Mouse (Mus musculus) limb, embryonic 13.5 days (tissue): ENCODE data around the gene Ubqln4. TPM values are rescaled to one million over a fixed set of nuclear protein-coding genes. Genes with fewer than 3 reads are reported as not detected.
A peak's percentile ranks its signal among the peaks of the same experiment; 100 is the strongest.

ENCODE experiments used
- ATAC-seq: fragments of 200-750 bp; cut with Nextera tagmentation; 2 replicates; pipeline ENCODE4 v1.8.0; 2017; ENCODE audit warnings: low read depth, moderate number of reproducible peaks, moderate TSS enrichment; ENCODE audit not compliant: low FRiP score
- H3K27ac ChIP-seq: fragments of 300-500 bp; sonication (generic); 2 replicates; pipeline ENCODE4 v1.5.1; 2015; ENCODE audit warnings: inconsistent platforms, mild to moderate bottlenecking, moderate library complexity
- H3K27me3 ChIP-seq: fragments of 300-500 bp; sonication (generic); 2 replicates; pipeline ENCODE4 v1.6.1; 2015; ENCODE audit warnings: mild to moderate bottlenecking, inconsistent platforms
- H3K36me3 ChIP-seq: fragments of 300-500 bp; sonication (generic); 2 replicates; pipeline ENCODE4 v1.6.1; 2015; ENCODE audit warnings: inconsistent platforms, mild to moderate bottlenecking, moderate library complexity
- H3K4me1 ChIP-seq: fragments of 300-500 bp; sonication (generic); 2 replicates; pipeline ENCODE4 v1.6.1; 2015; ENCODE audit warnings: inconsistent platforms
- H3K4me2 ChIP-seq: fragments of 300-500 bp; sonication (generic); replicated peaks from 2 replicates; pipeline ENCODE4 v1.6.1; 2015; ENCODE audit warnings: inconsistent platforms, mild to moderate bottlenecking, moderate library complexity
- H3K4me3 ChIP-seq: fragments of 300-500 bp; sonication (generic); 2 replicates; pipeline ENCODE4 v1.5.1; 2015; ENCODE audit warnings: moderate library complexity, mild to moderate bottlenecking, inconsistent platforms
- H3K9ac ChIP-seq: fragments of 300-500 bp; sonication (generic); 2 replicates; pipeline ENCODE4 v1.6.1; 2015; ENCODE audit warnings: mild to moderate bottlenecking, inconsistent platforms
- H3K9me3 ChIP-seq: fragments of 300-500 bp; sonication (generic); 2 replicates; pipeline ENCODE4 v1.6.1; 2016; ENCODE audit warnings: inconsistent platforms
- WGBS: fragments of 180-500 bp; shearing (Covaris S2); methylation state at CpG from one replicate; pipeline ENCODE4 v1.1.7; 2015; 5-methylcytosine and 5-hydroxymethylcytosine counted together
- polyA plus RNA-seq: library from polyadenylated mRNA; unstranded; fragments of >200 nt; fragmentation: Nextera tagmentation; extraction: Ambion mirVana; gene quantifications from 2 replicates; pipeline ENCODE4 v1.2.1, GENCODE M21; 2015

Ubqln4 gene
- polyA plus RNA-seq, 1 experiment from 2014 or later, result 48.2 TPM

GRCm38 (mm10) chr3:88536103-88536930, 17.2 kb upstream of the Ubqln4 start:
- 10% methylated on average over 64 of the region's 64 CpGs for WGBS
- H3K4me1 ChIP-seq, result peaks cover 69% of the 10 kb centered on the region

GRCm38 (mm10) chr3:88537146-88537545, 16.4 kb upstream of the Ubqln4 start:
- Histone ChIP-seq H3K9me3 (no peaks in the 10 kb centered on the region), H3K4me2 (peak overlapping the region; percentile 94), H3K27ac (peak overlapping the region; percentile 49; the same call in 1 of the 2 replicates), H3K36me3 (peaks cover 55% of the 10 kb centered on the region), H3K4me3 (peak overlapping the region; percentile 94), H3K27me3 (no peaks in the 10 kb centered on the region), H3K4me1 (peaks cover 72% of the 10 kb centered on the region), H3K9ac (peak overlapping the region; percentile 100)
- 67% methylated on average over 6 of the region's 6 CpGs for WGBS
- no peak for ATAC-seq

More at GRCm38 (mm10) chr3:88536103-88536930, 17.2 kb upstream of the Ubqln4 start:
- Histone ChIP-seq H3K36me3 (peaks cover 52% of the 10 kb centered on the region), H3K4me2 (peak overlapping the region; percentile 94), H3K9me3 (no peaks in the 10 kb centered on the region), H3K9ac (peak overlapping the region; percentile 100), H3K27me3 (no peaks in the 10 kb centered on the region), H3K27ac (peak overlapping the region; percentile 49; the same call in 1 of the 2 replicates), H3K4me3 (peak overlapping the region; percentile 94)
- no peak for ATAC-seq

DNA sequence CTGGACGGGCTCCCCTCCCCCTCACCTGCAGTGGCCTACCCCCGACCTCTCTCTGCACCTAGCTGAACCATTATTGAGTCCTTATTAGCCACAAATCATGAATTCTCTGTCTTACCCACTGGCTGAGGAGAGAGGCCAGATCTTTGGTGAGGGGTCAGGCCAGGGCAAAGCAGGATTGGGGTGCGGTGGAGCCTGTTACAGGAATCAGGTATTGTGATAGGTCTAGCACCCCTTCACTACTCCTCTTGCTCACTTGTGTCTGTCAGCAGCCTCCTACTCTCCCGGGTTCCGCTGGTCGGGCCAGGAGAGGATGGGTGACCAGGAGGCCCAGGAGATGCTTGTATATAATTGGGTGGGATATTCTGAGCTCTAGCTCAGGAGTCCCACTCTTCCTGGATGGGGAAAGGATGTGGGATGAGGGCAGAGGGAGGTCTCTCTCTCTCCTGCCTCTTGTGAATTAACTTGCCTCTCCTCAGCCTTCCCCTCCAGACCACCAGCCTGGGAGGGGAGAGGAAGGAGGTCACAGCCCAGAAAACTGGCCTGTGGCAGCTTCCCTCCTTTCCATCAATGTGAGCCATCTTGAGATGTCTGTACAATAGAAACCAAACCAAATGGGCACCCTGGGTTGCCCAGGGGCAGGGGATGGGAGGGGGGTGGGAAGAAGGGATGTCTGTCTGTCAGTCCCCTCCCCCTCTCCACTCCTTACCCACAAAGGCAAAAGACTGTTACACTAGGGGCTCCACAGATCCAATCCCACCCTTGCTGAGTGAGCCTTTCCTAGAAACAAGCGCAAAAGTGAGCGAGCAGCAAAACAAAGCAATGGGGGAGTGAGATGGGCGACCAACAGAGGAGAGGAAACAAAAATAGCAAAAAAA, 15.1 kb upstream of the Ubqln4 start:
- H3K9me3 ChIP-seq, result no peaks in the 10 kb centered on the region
- H3K4me3 ChIP-seq, result no peak overlapping the region; the same call in 1 of the 2 replicates
- H3K36me3 ChIP-seq, result peaks cover 55% of the 10 kb centered on the region
- H3K27me3 ChIP-seq, result no peaks in the 10 kb centered on the region
- H3K4me1 ChIP-seq, result peaks cover 76% of the 10 kb centered on the region
- H3K4me2 ChIP-seq, result peak overlapping the region; percentile 94; the same call in 1 of the 2 replicates
- H3K27ac ChIP-seq, result no peak overlapping the region
- no peak for ATAC-seq
- 51% methylated on average over 9 of the region's 9 CpGs for WGBS
- peak overlapping the region; percentile 32; the same call in 1 of the 2 replicates for H3K9ac ChIP-seq

- no peak overlapping the region for H3K4me3 ChIP-seq
- no peaks in the 10 kb centered on the region for H3K9me3 ChIP-seq
- H3K4me1 ChIP-seq, result peaks cover 68% of the 10 kb centered on the region
- H3K36me3 ChIP-seq, result peaks cover 55% of the 10 kb centered on the region
- ATAC-seq, result no peak
- H3K4me2 ChIP-seq, result no peak overlapping the region
- peak overlapping the region; percentile 34; the same call in 1 of the 2 replicates for H3K27ac ChIP-seq
- WGBS, result 26% methylated on average over 3 of the region's 3 CpGs
- H3K27me3 ChIP-seq, result no peaks in the 10 kb centered on the region
- no peak overlapping the region for H3K9ac ChIP-seq
Measured at GRCm38 (mm10) chr3:88539397-88539796, 14.2 kb upstream of the Ubqln4 start.

DNA sequence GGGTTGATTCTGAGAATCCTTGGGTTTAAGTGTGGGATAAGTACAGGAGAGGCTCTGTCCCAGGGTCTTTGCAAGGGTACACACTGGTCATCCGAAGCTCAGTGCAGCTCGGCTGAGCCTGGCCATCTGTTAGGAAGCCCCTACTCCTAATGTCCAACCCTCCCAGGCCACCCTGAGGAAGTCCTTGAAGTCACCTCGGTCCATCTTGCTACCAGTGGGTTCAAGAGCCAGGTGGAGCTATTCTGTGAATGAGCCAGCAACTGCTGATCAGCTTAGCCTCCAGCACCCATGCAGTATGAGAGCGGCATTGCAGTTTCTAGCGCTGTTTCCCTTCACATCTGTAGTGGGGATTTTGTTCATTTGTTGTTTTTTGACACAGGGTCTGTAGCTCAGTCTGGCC, 13.5 kb upstream of the Ubqln4 start:
- Histone ChIP-seq H3K4me3 (no peak overlapping the region), H3K27me3 (no peaks in the 10 kb centered on the region), H3K36me3 (peaks cover 55% of the 10 kb centered on the region), H3K4me2 (no peak overlapping the region), H3K9ac (peak overlapping the region; percentile 4; the same call in 1 of the 2 replicates), H3K4me1 (peaks cover 63% of the 10 kb centered on the region), H3K27ac (peak overlapping the region; percentile 48; the same call in 1 of the 2 replicates), H3K9me3 (no peaks in the 10 kb centered on the region)
- no peak for ATAC-seq
- 62% methylated on average over 5 of the region's 5 CpGs for WGBS

- WGBS, result 64% methylated on average over 7 of the region's 7 CpGs
- Histone ChIP-seq H3K4me3 (no peak overlapping the region), H3K9ac (no peak overlapping the region), H3K4me1 (peaks cover 49% of the 10 kb centered on the region), H3K27ac (peak overlapping the region; percentile 33; the same call in 1 of the 2 replicates), H3K36me3 (peaks cover 39% of the 10 kb centered on the region), H3K9me3 (no peaks in the 10 kb centered on the region), H3K4me2 (no peak overlapping the region), H3K27me3 (no peaks in the 10 kb centered on the region)
- ATAC-seq, result no peak; the same call in 1 of the 2 replicates
Measured at GRCm38 (mm10) chr3:88541622-88542401, 11.7 kb upstream of the Ubqln4 start.

DNA sequence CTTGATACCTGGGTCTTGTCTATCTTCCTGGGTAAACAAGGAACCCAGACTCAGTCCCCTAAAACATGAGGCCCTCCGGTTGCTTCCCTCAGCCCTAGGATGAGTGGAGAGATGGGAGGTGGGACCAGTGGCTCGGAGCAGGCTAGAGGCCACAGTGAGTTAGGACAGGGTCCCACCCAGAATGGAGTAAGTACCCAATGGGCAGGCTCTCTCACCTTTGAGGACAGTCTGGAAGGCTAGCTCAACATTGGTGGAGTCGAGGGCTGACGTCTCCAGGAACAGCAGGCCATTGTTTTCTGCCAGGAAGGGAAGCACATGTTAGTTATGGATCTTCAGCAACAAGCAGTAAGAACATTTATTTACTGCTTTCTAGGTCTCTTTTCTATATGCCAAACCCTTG, 11.1 kb upstream of the Ubqln4 start:
- H3K9ac ChIP-seq, result no peak overlapping the region
- H3K27me3 ChIP-seq, result no peaks in the 10 kb centered on the region
- H3K4me3 ChIP-seq, result no peak overlapping the region
- H3K36me3 ChIP-seq, result peaks cover 32% of the 10 kb centered on the region
- H3K4me2 ChIP-seq, result no peak overlapping the region
- peak overlapping the region; percentile 33; the same call in 1 of the 2 replicates for H3K27ac ChIP-seq
- no peak for ATAC-seq
- H3K9me3 ChIP-seq, result no peaks in the 10 kb centered on the region
- peaks cover 42% of the 10 kb centered on the region for H3K4me1 ChIP-seq
- WGBS, result 59% methylated on average over 4 of the region's 4 CpGs

DNA sequence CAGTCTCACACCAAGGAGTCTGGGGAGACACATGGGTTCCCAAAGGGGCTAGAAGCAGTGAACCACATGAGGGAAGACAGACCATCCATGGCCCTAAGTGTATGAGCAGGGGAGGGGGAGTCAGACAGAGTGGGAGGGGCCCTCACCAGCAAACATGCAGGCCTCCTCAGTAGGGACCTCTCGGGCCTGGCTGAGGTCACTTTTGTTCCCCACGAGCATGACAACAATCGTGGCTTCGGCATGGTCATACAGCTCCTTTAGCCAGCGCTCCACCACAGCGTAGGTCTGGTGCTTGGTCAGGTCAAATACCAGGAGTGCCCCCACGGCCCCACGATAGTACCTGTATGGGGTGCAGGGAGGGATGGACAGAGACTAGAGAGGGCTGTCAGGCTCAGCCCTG, 10.4 kb upstream of the Ubqln4 start:
- Histone ChIP-seq H3K4me1 (peaks cover 35% of the 10 kb centered on the region), H3K27me3 (no peaks in the 10 kb centered on the region), H3K9ac (no peak overlapping the region), H3K36me3 (peaks cover 25% of the 10 kb centered on the region), H3K4me3 (no peak overlapping the region), H3K9me3 (no peaks in the 10 kb centered on the region), H3K27ac (no peak overlapping the region), H3K4me2 (no peak overlapping the region)
- no peak for ATAC-seq
- 79% methylated on average over 8 of the region's 8 CpGs for WGBS

DNA sequence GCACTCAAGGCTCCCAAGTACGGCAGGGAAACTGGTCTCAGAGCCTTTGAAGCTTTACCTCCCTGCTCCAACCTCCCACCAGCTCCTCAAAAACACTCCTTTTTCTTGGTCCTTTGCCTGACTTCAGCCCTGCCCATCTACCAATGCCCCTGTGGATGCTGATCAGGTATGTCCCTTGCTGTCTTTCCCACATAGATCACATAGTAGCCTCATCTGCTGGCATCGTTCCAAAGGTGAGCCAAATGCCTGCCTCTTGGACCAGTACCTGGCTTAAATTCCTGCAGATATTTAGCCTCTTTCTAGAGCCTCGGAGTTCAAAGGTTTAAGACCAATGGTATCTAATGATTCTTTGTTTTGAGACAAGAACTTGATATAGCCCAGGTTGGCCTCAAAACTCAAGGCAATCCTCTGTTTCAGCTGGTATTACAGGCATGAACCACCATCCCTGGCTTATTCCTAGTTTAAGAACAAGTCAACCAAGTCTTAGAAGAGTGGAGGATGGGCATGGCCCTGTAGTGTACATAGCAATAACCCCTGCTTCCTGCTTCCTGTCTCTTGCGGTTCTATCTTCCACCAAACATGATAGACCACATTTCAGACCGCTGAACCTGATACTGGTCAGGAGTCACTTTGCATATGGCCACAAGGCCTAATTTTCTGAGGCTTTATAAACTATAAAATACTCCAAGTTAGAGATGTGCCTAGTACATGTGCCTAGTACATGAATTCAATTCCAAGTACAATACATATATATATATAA, 9.7 kb upstream of the Ubqln4 start:
- Histone ChIP-seq H3K9ac (no peak overlapping the region), H3K27ac (no peak overlapping the region), H3K4me2 (no peak overlapping the region), H3K27me3 (no peaks in the 10 kb centered on the region), H3K4me3 (no peak overlapping the region), H3K36me3 (peaks cover 18% of the 10 kb centered on the region), H3K9me3 (no peaks in the 10 kb centered on the region), H3K4me1 (peaks cover 29% of the 10 kb centered on the region)
- no peak for ATAC-seq
- 71% methylated on average over 5 of the region's 5 CpGs for WGBS

DNA sequence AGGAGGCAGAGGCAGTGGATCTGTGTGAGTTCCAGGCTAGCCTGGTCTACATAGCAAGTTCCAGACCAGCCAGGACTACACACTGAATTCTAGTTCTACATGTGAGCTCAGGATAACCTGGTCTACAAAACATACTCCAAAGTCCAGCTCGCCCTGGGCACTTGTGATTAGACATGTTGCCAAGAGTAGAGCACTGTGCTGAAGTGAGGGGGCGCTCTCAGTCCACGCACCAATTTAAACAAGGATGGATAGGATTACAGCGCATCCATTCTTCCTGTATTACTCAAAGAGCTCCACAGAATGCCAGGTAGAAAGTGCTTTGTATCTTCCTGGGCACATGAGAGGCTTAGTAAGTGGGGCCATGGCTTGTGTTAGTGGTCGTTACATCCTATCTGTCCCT, 9.0 kb upstream of the Ubqln4 start:
- Histone ChIP-seq H3K27ac (no peak overlapping the region), H3K9ac (no peak overlapping the region), H3K4me3 (no peak overlapping the region), H3K4me2 (no peak overlapping the region), H3K27me3 (no peaks in the 10 kb centered on the region), H3K4me1 (peaks cover 24% of the 10 kb centered on the region), H3K36me3 (peaks cover 17% of the 10 kb centered on the region), H3K9me3 (no peaks in the 10 kb centered on the region)
- WGBS, result 40% methylated on average over 5 of the region's 5 CpGs
- ATAC-seq, result no peak
